ENCODE assay signal across 9 mouse cellular contexts in genomic region chr13:35189028-35189711, GRCm38 (mm10).
DNase-seq lines count a peak whose midpoint lies in the region; ATAC-seq lines count a peak whose summit lies in the region.
"Had no signal": no experiment of that assay in that cellular context is flagged by ENCODE, and none has a peak within 500 bp of the region (broad histone marks: within the 10 kb centered on the region; RNA-seq: fewer than 3 reads in every experiment).

No protein-coding gene starts in this region.

- H3K27ac ChIP-seq in hindbrain, embryonic 15.5 days (replicated peaks), result peak overlapping the region; percentile 66
- H3K27ac ChIP-seq: liver, embryonic 15.5 days had no signal

- no peaks in the 10 kb centered on the region for H3K36me3 ChIP-seq in hindbrain, embryonic 15.5 days
- H3K36me3 ChIP-seq: liver, embryonic 15.5 days had no signal

- peaks cover 10% of the 10 kb centered on the region for H3K4me1 ChIP-seq in hindbrain, embryonic 15.5 days (replicated peaks)
- H3K4me1 ChIP-seq: liver, embryonic 15.5 days had no signal

- peak overlapping the region; percentile 23 for H3K4me2 ChIP-seq in hindbrain, embryonic 15.5 days
- H3K4me2 ChIP-seq: liver, embryonic 15.5 days had no signal

- peak; percentile 83 for DNase-seq in CD4-positive, CD25-positive, alpha-beta regulatory T cell, adult 2 months (ENCODE audit: low read depth, low spot score)
- DNase-seq in adrenal gland, postnatal 36 days, result peak; percentile 56 to 65
- peak; percentile 18 to 21 for DNase-seq in frontal cortex, postnatal 10 days (ENCODE audit: low spot score in 2 of 2)
- DNase-seq in left cerebral cortex, adult 18-20 months (ENCODE audit: low spot score in 2 of 2), result peak; percentile 16 to 26
- DNase-seq in lung, postnatal 4 days, result peak; percentile 72 to 76
- DNase-seq in right cerebral cortex, postnatal 25 days, result peak; percentile 19
- DNase-seq in urinary bladder, postnatal 36 days (ENCODE audit: low spot score in 2 of 2), result peak; percentile 41 to 44

- peak; percentile 93 for ATAC-seq in hindbrain, embryonic 15.5 days (ENCODE audit: low FRiP score, low read depth)

- H3K9me3 ChIP-seq in hindbrain, embryonic 15.5 days, result no peaks in the 10 kb centered on the region
- H3K9me3 ChIP-seq: liver, embryonic 15.5 days had no signal

- H3K27me3 ChIP-seq in hindbrain, embryonic 15.5 days, result no peaks in the 10 kb centered on the region
- H3K27me3 ChIP-seq: liver, embryonic 15.5 days had no signal

- WGBS in hindbrain, embryonic 15.5 days, result 39% methylated on average over 16 of the region's 16 CpGs

- H3K4me3 ChIP-seq in hindbrain, embryonic 15.5 days, result no peak overlapping the region
- H3K4me3 ChIP-seq: liver, embryonic 15.5 days had no signal

- H3K9ac ChIP-seq in hindbrain, embryonic 15.5 days, result no peak overlapping the region
- H3K9ac ChIP-seq: liver, embryonic 15.5 days had no signal

Comparison
In these comparisons a context has a peak if more than half of its experiments do, and no peak if none do; other contexts are left out.
1. DNase-seq: peak in every context shown above with its lines; median percentile 83 in CD4-positive, CD25-positive, alpha-beta regulatory T cell, adult 2 months; 74 in lung, postnatal 4 days; 60 in adrenal gland, postnatal 36 days; 42 in urinary bladder, postnatal 36 days; 21 in left cerebral cortex, adult 18-20 months; 20 in frontal cortex, postnatal 10 days; 19 in right cerebral cortex, postnatal 25 days.